Mouse (Mus musculus) testis, adult 2 months (tissue): Measurements from ENCODE around the gene Armc3.

Experiments used
- CTCF ChIP-seq: fragments of 200-500 bp; IDR thresholded peaks from 2 replicates; pipeline ENCODE4 v1.5.1; 2012; ENCODE audit warnings: low read depth, mild to moderate bottlenecking, inconsistent platforms, low read length, moderate library complexity; ENCODE audit not compliant: control insufficient read depth, insufficient read depth, insufficient replicate concordance
- POLR2A ChIP-seq: fragments of 200-500 bp; IDR thresholded peaks from 2 replicates; pipeline ENCODE4 v1.6.1; 2012; ENCODE audit warnings: low read depth, mild to moderate bottlenecking, inconsistent platforms, low read length, moderate library complexity; ENCODE audit not compliant: control insufficient read depth

GRCm38 (mm10) chr2:19257255-19257654 is 58.2 kb downstream of the Armc3 start:
- no peak for TF ChIP-seq CTCF
- TF ChIP-seq POLR2A, result no peak
